Mouse (Mus musculus): ENCODE measurements around the gene Tbc1d7.

The Tbc1d7 gene

GRCm38 (mm10) chr13:43146515-43147258, 24.6 kb downstream of the Tbc1d7 start:
- in situ Hi-C loops (cut with MseI, MboI) = no loop called here

GRCm38 (mm10) chr13:43144720-43145418, 26.4 kb downstream of the Tbc1d7 start:
- in situ Hi-C loops (cut with MseI, MboI) = no loop called here

- in situ Hi-C loops (cut with MseI, MboI) = no loop called here
These were observed 36.8 kb downstream of the Tbc1d7 start for GRCm38 (mm10) chr13:43134468-43134867.

- in situ Hi-C loops (cut with MseI, MboI) = no loop called here
These were observed 37.9 kb downstream of the Tbc1d7 start for GRCm38 (mm10) chr13:43133400-43133799.

GRCm38 (mm10) chr13:43132859-43133258, 38.4 kb downstream of the Tbc1d7 start:
- in situ Hi-C loops (cut with MseI, MboI) = no loop called here

- in situ Hi-C loops (cut with MseI, MboI) = no loop called here
These were observed 39.5 kb downstream of the Tbc1d7 start for GRCm38 (mm10) chr13:43131741-43132191.

GRCm38 (mm10) chr13:43130161-43130560, 41.1 kb downstream of the Tbc1d7 start:
- in situ Hi-C loops (cut with MseI, MboI) = no loop called here

- in situ Hi-C loops (cut with MseI, MboI) = no loop called here
These were observed 46.6 kb downstream of the Tbc1d7 start for GRCm38 (mm10) chr13:43124683-43125074.

GRCm38 (mm10) chr13:43123895-43124682, 47.2 kb downstream of the Tbc1d7 start:
- in situ Hi-C loops (cut with MseI, MboI) = no loop called here

GRCm38 (mm10) chr13:43122306-43123070, 48.8 kb downstream of the Tbc1d7 start:
- in situ Hi-C loops (cut with MseI, MboI) = no loop called here

- in situ Hi-C loops (cut with MseI, MboI) = no loop called here
These were observed 58.2 kb downstream of the Tbc1d7 start for GRCm38 (mm10) chr13:43113141-43113540.

- in situ Hi-C loops (cut with MseI, MboI) = no loop called here
These were observed 58.6 kb downstream of the Tbc1d7 start for GRCm38 (mm10) chr13:43112707-43113106.

GRCm38 (mm10) chr13:43112280-43112679, 59.0 kb downstream of the Tbc1d7 start:
- in situ Hi-C loops (cut with MseI, MboI) = no loop called here

GRCm38 (mm10) chr13:43104496-43104895, 66.8 kb downstream of the Tbc1d7 start:
- in situ Hi-C loops (cut with MseI, MboI) = no loop called here

- in situ Hi-C loops (cut with MseI, MboI) = no loop called here
These were observed 68.4 kb downstream of the Tbc1d7 start for GRCm38 (mm10) chr13:43102943-43103342.

Measured in mouse trophoblast stem cell (cell line).